Mouse (Mus musculus) heart, adult 8-10 months (tissue): ENCODE measurements at regions not wholly inside any gene's neighbourhood (a gene's known extent, or its start where the extent isn't known, plus 50 kb on each side); places are given as distances from the start of the nearest gene placed in this dataset.
"Not testable (repeated sequence)": the region's sequence is repeated elsewhere in the genome, so short reads cannot be mapped to it uniquely, and the experiment has no call there.

Experiments used
- DNase-seq: peaks from one replicate; pipeline ENCODE4 v3.0.0; 2022; ENCODE audit warnings: low spot score

GRCm38 (mm10) chr8:86280093-86280721, 300.3 kb downstream of the Abcc12 start:
- DNase-seq, result no peak

DNA sequence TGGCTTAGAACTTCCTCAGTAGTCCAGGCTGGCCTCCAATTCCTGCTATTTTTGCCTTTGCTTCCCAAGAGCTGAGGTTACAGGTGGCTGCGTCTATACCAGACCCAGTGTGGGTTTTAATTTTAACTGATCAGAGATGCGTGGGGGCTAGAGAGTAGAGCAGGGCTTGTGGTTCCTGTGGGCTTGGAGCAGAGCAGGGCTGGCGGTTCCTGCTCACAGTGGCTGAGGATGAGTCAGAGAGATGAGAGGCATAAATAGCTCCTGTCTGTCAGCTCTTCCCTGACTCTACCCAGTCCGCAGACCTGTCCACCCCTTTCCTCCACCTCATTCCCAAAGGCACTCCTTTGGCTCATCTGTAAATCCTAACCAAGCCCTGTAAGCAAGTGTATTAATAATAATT, 304.8 kb downstream of the Abcc12 start:
- DNase-seq, result no peak

DNA sequence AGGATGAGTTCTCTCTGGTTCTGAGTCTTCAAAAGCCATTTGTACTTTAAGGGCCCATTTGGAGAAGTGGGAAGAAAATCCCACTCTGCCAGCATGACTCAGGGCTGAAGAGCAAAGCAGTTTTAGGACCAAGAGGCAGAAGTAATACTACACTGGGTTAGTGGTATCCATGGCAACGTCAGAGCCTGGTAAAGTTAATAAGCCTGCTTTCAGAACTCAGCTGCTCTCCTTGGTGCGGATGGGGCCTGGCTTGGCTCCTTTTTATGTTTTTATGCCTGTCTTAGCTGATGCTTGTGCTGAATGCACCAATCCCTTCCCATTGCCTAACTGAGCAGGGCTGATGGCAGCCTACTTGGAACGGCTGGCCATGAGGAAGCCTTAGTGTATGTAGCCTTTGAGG, 306.7 kb downstream of the Abcc12 start:
- no peak for DNase-seq

DNA sequence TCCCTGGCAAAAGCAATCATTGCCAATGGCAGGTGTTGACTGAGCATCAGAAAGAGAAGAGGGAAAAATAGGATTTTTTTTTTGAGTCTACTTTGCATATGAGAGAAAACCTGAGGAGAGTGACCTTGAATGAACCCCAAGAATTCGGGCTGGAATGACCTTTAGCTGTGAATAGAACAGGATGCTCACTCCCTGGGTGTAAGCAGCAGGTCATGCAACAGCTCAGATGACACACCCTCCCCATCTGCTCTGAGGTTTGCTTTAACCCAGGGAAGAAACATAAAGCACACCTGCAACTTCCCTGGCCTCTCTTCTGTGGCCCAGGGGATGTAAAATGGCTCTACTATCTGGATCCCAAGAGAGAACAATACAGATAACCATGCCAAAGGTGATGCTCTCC, 307.9 kb downstream of the Abcc12 start:
- no peak for DNase-seq

DNA sequence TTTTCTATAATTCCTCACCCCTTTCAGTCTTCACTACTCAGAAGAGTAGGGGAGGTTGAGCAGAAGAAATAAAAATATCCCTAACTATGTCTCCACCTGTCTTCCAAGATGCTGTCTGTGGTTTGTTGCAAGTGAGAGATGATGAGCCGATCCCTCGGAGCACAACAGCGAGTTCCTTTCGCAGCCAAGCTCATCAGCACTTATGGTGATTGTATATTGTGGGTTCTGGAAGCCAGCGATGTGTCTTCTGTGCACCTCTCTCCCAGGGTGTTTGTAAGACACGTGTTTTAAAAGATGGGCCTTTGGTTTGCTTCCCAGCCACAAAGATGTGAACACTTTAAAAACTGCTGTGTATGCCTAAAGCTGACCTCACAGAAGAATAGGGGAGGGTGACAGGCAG, 309.0 kb downstream of the Abcc12 start:
- no peak for DNase-seq

DNA sequence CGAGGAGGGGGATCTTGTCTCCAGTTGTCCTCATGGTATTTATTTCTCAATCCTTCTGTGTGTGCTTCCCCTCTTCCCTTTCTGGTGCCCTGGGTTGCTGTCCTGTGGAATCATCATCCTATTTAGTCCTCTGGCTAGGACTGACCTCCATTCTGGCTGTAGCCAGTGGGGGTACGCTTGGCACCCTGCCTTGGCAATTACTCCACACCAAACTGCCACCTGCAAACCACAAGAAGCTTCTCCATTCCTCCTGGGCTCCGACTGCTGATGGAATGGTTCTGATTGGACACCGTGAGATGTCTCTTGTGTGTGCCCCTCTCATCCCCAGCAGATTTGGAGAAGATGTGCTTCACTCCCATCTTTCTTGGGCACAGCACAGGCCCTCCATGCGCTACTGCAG, 322.5 kb downstream of the Abcc12 start:
- no peak for DNase-seq

- DNase-seq, result no peak
Observed at GRCm38 (mm10) chr8:86255431-86255830, 325.1 kb downstream of the Abcc12 start.

DNA sequence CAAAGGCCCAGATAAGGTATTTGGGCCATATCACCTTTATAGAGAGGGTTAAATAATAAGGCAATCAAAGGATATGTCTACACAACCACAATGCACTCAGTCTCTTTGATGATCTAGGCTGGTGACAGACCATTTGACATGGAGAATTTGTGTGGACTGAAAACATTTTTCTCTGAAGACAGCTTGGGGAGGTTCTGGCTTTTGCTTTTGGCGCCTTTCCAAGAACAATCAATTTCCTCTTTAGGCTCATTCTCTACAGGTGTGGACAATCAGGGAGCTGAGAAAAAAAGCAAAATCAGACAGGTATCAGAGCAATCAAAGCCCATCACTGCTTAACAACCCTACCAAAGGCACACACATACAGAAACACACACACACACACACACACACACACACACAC, 325.8 kb downstream of the Abcc12 start:
- no peak for DNase-seq

DNA sequence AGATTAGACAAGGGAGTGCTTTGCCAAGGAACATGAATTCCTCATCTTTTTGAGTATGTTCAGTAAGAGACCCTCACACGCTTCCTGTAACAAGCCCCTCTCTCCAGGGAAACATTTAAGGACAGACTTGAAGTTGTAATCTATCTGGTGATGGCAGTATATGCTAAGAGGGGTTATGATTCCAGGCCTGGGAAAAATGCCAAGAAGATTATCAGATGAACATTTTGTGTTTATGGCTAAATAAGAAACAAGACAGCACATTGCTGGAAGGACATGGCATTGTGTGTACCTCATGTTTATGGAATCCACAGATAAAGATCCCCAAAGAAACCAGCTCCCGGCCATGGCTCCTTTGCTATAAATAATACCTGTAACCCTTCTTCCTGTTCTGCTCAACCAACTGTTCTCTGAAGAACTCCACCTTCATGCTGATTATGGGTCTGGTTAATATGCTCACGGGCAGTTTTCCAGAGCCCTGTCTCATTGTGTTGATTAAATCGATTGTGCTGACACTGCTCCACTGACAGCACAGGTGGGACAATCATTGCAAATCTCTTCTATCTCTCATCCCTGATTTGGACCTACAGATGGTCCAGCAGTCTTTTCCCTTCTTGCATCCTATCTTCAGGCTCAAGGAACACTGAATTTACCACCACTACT, 327.7 kb downstream of the Abcc12 start:
- no peak for DNase-seq

- no peak for DNase-seq
Observed at GRCm38 (mm10) chr8:86234696-86235095, 345.8 kb downstream of the Abcc12 start.

DNA sequence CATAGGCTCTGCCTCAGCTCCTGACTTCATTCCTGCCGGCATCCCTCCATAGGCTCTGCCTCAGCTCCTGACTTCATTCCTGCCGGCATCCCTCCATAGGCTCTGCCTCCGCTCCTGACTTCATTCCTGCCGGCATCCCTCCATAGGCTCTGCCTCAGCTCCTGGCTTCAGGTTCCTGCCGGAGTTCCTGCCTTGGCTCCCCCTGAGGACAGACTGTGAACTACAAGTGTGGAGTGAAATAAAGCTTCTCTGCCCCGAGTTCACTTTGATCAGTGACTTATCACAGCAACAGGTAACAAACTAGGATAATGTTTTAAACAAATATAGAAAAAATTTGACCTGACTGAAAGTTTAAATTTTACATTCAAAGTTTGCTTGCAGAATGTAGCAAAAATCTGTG, 348.5 kb downstream of the Abcc12 start:
- not testable (repeated sequence) for DNase-seq

DNA sequence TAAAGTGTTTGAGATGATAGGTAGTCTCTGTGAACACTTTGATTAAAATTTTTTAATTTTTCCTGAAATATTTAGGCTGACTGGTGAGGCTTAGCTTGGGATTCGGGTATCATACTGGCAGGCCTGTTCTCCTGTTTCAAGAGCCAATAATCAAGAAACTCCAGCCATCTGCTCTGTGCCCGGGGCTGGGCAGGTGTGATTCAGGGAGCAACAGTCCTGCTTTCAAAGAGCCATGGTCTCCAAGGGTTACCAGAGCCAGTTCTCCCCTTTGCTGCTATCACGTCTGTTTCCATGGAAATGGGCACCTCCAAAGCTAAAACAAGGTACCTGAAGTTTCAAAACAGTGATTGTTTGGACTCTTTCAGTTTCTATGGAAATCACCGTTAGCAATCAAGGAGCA, 355.6 kb downstream of the Abcc12 start:
- DNase-seq, result no peak

DNA sequence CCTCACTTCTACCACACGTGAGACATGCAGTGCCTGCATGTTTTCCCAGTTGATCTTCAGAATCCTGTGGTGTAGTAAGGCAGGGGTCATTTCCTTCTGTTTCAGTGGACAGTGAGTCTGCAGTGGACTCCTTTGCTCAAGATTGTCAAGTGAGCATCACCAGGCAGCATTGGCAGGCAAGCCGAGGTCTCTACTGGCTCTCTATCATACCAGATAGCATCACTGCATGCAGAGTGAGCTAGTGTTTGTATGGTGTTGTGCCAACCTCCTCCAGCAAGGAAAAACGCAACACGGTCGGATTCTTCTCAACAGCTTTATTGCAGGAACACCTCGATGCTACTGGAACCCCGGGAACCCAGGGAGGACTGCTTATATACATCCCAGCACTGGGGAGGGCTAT, 357.8 kb downstream of the Abcc12 start:
- DNase-seq, result no peak

- no peak for DNase-seq
Observed at GRCm38 (mm10) chr8:86222228-86222627, 358.3 kb downstream of the Abcc12 start.

DNA sequence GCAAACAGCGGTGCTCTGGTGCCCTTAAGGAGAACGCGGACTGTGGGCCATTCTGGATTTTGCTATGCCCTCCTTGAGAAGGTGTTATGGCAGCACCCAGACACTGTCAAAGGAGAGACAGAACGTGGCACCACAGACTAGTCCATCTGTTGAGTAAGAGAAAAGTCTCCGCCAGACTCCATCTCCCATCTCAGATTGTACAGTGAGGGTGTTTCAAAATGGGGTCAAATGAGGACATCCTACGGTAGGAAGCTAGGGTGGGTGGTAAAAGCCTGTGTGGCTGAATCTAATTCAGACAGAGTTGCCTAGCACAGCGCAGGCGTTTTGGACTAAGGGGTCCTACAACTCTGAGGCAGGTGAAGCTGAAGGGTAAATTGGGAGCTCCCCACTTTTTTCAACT, 366.1 kb downstream of the Abcc12 start:
- no peak for DNase-seq

DNA sequence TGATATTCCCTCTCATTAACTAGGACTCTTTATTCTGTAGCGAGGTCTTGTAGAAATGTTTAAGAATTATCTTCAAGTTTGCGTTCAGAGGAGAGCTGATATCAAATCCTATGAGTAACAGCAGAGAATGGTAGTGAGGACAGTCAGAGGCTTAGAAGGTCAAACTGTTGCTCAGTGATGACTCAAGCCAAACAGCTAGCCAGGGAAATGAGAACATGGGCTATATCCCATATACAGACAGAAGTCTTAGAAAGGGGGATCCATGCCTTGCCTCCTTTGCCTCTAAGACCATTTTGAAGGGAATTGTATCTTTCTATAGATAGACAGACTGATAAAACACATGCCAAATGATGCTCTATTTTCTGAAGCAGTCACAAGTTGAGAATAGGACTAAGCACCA, 368.0 kb downstream of the Abcc12 start:
- DNase-seq, result no peak

- DNase-seq, result no peak
Observed at GRCm38 (mm10) chr8:86208812-86209262, 368.1 kb downstream of the Phkb start.

GRCm38 (mm10) chr8:86204421-86205229, 363.9 kb downstream of the Phkb start:
- DNase-seq, result no peak

- no peak for DNase-seq
Observed at GRCm38 (mm10) chr8:86203107-86203506, 362.3 kb downstream of the Phkb start.

DNA sequence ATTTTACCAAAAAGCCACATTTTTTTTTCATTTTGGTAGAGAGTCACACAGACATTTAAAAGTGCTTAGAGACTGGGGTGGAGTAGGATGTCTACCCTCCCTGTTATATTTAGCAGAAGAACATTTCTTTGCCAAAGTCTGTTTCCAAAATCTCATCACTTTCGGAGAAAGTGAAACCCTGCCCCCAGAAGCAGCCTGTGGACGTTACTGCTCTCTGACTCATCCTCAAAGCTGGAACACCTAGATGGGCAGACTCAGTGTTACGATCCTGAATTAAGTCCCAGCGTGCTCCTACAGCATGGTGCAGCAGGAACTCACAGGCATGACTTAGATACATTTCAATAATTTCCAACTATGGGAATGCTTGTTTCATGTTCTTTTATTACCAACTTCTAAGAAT, 361.1 kb downstream of the Phkb start:
- DNase-seq, result no peak

- no peak for DNase-seq
Observed at GRCm38 (mm10) chr8:86192262-86192661, 351.5 kb downstream of the Phkb start.

DNA sequence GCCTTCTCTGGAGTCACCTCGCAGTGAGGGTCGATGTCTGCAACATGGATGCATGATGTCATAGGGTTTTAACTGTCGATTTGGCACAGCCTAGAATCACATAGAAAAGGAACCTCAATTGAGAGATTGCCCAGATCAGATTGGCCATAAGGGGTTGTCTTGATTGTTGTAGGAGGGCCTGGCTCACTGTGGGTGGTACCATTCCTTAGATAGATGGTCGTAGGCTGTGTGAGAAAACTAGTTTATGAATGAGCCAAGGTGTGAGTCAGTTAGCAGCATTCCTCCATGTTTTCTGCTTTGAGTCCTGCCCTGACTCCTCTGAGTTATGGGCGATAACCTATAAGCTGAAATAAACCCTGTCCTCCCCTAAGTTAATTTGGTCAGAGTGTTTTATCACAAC, 343.9 kb downstream of the Phkb start:
- no peak for DNase-seq

GRCm38 (mm10) chr8:86180793-86181192, 340.0 kb downstream of the Phkb start:
- no peak for DNase-seq
